Mouse (Mus musculus) c-Kit-positive CD71-negative TER-119-negative erythroid progenitor cells, embryonic 14.5 days (primary cell): ENCODE measurements around the gene Fam205a1.
"Not testable (repeated sequence)": the region's sequence is repeated elsewhere in the genome, so short reads cannot be mapped to it uniquely, and the experiment has no call there.

Experiments used
- DNase-seq: peaks from one replicate; pipeline ENCODE4 v3.0.0-alpha.2; 2013; ENCODE audit warnings: low read depth

The Fam205a1 gene

GRCm38 (mm10) chr4:42853788-42854187 lies at the start of gene Fam205a1:
TSS of gene Fam205a1 (minus strand) at chr4:42853888.
- DNase-seq = not testable (repeated sequence)

GRCm38 (mm10) chr4:42902730-42903129 lies 49.0 kb upstream of the Fam205a1 start:
- DNase-seq = no peak

- DNase-seq = no peak
These were observed 48.5 kb upstream of the Fam205a1 start for GRCm38 (mm10) chr4:42902174-42902573.

- no peak for DNase-seq
These were observed 47.2 kb upstream of the Fam205a1 start for GRCm38 (mm10) chr4:42900878-42901277.

GRCm38 (mm10) chr4:42898914-42899313 lies 45.2 kb upstream of the Fam205a1 start:
- no peak for DNase-seq

- DNase-seq = no peak
These were observed 41.4 kb upstream of the Fam205a1 start for GRCm38 (mm10) chr4:42895118-42895517.

GRCm38 (mm10) chr4:42891176-42891575 lies 37.5 kb upstream of the Fam205a1 start:
- DNase-seq = no peak

- no peak for DNase-seq
These were observed 35.1 kb upstream of the Fam205a1 start for GRCm38 (mm10) chr4:42888806-42889205.

GRCm38 (mm10) chr4:42886926-42887325 lies 33.2 kb upstream of the Fam205a1 start:
- DNase-seq = no peak

- no peak for DNase-seq
These were observed 26.9 kb upstream of the Fam205a1 start for GRCm38 (mm10) chr4:42880677-42880948.

GRCm38 (mm10) chr4:42879829-42880676 lies 26.4 kb upstream of the Fam205a1 start:
- DNase-seq = no peak

GRCm38 (mm10) chr4:42877657-42878056 lies 24.0 kb upstream of the Fam205a1 start:
- no peak for DNase-seq

GRCm38 (mm10) chr4:42876586-42877291 lies 23.1 kb upstream of the Fam205a1 start:
- peak; percentile 14 for DNase-seq

- no peak for DNase-seq
These were observed 20.4 kb upstream of the Fam205a1 start, which contains the start of gene Fam205c for GRCm38 (mm10) chr4:42874134-42874533. TSS of gene Fam205c (minus strand) at chr4:42874234.

GRCm38 (mm10) chr4:42872746-42873435 lies 19.2 kb upstream of the Fam205a1 start:
- no peak for DNase-seq

- no peak for DNase-seq
These were observed 18.5 kb upstream of the Fam205a1 start for GRCm38 (mm10) chr4:42872151-42872550.

GRCm38 (mm10) chr4:42870748-42871147 lies 17.1 kb upstream of the Fam205a1 start:
- DNase-seq = no peak

- no peak for DNase-seq
These were observed 14.5 kb upstream of the Fam205a1 start for GRCm38 (mm10) chr4:42868193-42868592.

- no peak for DNase-seq
These were observed 13.7 kb upstream of the Fam205a1 start for GRCm38 (mm10) chr4:42867390-42867789.

- DNase-seq = not testable (repeated sequence)
These were observed 9.8 kb upstream of the Fam205a1 start for GRCm38 (mm10) chr4:42863487-42863886.

- not testable (repeated sequence) for DNase-seq
These were observed 6.8 kb upstream of the Fam205a1 start for GRCm38 (mm10) chr4:42860483-42860882.

- not testable (repeated sequence) for DNase-seq
These were observed 3.0 kb upstream of the Fam205a1 start, which contains the start of gene Gm12394 for GRCm38 (mm10) chr4:42856671-42857070. TSS of gene Gm12394 (minus strand) at chr4:42856771.
